Mouse (Mus musculus): ENCODE data around the gene Gm20716.

DNA sequence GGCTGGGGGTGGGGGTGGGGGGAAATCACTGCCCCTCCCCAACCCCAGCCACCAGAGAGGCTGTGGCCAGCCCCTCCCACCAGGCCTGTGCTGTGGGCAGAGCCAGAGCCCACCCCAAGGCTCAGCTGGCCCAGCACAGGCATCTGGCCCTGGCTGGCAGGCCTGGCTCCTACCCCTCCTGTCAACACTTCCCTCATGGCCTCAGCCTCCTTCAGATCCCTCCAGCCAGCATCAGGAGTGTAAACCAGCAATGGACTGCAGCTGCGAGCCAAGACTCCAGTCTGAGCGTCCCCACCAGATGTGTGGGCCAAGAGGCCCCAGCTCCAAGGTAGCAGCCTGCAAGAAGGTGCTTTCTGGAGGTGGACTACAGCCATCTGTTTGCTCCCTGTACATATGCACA lies 84.7 kb downstream of the Gm20716 start:
- TF ChIP-seq CTCF (IDR thresholded peaks at IDR 0.05; ENCODE audit: low read depth) (no peak), EP300 (optimal IDR thresholded peaks at IDR 0.05) (no peak)
